ENCODE assay signal across 28 mouse cellular contexts in genomic region chr13:58996447-58996846, GRCm38 (mm10).
A peak's percentile ranks its signal among the peaks of the same experiment; 100 is the strongest.
DNase-seq lines count a peak whose midpoint lies in the region; ATAC-seq lines count a peak whose summit lies in the region.
"Had no signal": no experiment of that assay in that cellular context is flagged by ENCODE, and none has a peak within 500 bp of the region (broad histone marks: within the 10 kb centered on the region; RNA-seq: fewer than 3 reads in every experiment).

No protein-coding gene starts in this region.

- no peak overlapping the region for H3K4me2 ChIP-seq in liver, embryonic 15.5 days
- no peak overlapping the region for H3K4me2 ChIP-seq in liver, embryonic 11.5 days
- H3K4me2 ChIP-seq in midbrain, embryonic 13.5 days (replicated peaks), result no peak overlapping the region
- H3K4me2 ChIP-seq in midbrain, embryonic 14.5 days (ENCODE audit: low read length), result no peak overlapping the region
- H3K4me2 ChIP-seq: forebrain, embryonic 15.5 days; heart, embryonic 13.5 days; kidney, embryonic 15.5 days; limb, embryonic 13.5 days; neural tube, embryonic 15.5 days; stomach, embryonic 15.5 days had no signal

- WGBS in liver, embryonic 15.5 days (ENCODE audit: insufficient replicate concordance), result 34% methylated on average over 5 of the region's 5 CpGs
- 60% methylated on average over 5 of the region's 5 CpGs for WGBS in liver, embryonic 11.5 days
- 71% methylated on average over 5 of the region's 5 CpGs for WGBS in midbrain, embryonic 13.5 days
- 78% methylated on average over 5 of the region's 5 CpGs for WGBS in midbrain, embryonic 14.5 days
- WGBS in limb, embryonic 10.5 days, result 70% methylated on average over 5 of the region's 5 CpGs

- H3K4me1 ChIP-seq in liver, embryonic 15.5 days (replicated peaks), result peaks cover 9% of the 10 kb centered on the region
- H3K4me1 ChIP-seq in liver, embryonic 11.5 days (replicated peaks; ENCODE audit: control insufficient read depth, insufficient read depth, low read length), result no peaks in the 10 kb centered on the region
- peaks cover 16% of the 10 kb centered on the region for H3K4me1 ChIP-seq in midbrain, embryonic 13.5 days (replicated peaks)
- H3K4me1 ChIP-seq in midbrain, embryonic 14.5 days (ENCODE audit: control insufficient read depth, insufficient read depth, low read length), result no peaks in the 10 kb centered on the region
- H3K4me1 ChIP-seq in limb, embryonic 10.5 days, result peaks cover 28% of the 10 kb centered on the region
- H3K4me1 ChIP-seq: kidney, embryonic 15.5 days; stomach, embryonic 15.5 days had no signal

- no peaks in the 10 kb centered on the region for H3K36me3 ChIP-seq in liver, embryonic 15.5 days (replicated peaks)
- no peaks in the 10 kb centered on the region for H3K36me3 ChIP-seq in liver, embryonic 11.5 days (ENCODE audit: control insufficient read depth, insufficient read depth, low read length)
- H3K36me3 ChIP-seq in midbrain, embryonic 13.5 days, result no peaks in the 10 kb centered on the region
- H3K36me3 ChIP-seq in midbrain, embryonic 14.5 days (ENCODE audit: control insufficient read depth, insufficient read depth, low read length), result no peaks in the 10 kb centered on the region
- H3K36me3 ChIP-seq in limb, embryonic 10.5 days, result no peaks in the 10 kb centered on the region
- H3K36me3 ChIP-seq: forebrain, embryonic 15.5 days; heart, embryonic 13.5 days; hindbrain, embryonic 10.5 days; kidney, embryonic 15.5 days; limb, embryonic 13.5 days; neural tube, embryonic 15.5 days; stomach, embryonic 15.5 days had no signal

- DNase-seq in liver, embryonic 11.5 days (ENCODE audit: low spot score), result no peak
- no peak for DNase-seq in midbrain, embryonic 14.5 days
- no peak for DNase-seq in limb, embryonic 10.5 days (ENCODE audit: low spot score)
- no peak for DNase-seq in cerebellum, postnatal 25 days
- no peak for DNase-seq in cerebellum, adult 9-10 months
- DNase-seq: adrenal gland, postnatal 14 days; cerebellum, adult 2 months; cerebellum, postnatal 36 days; gastrocnemius, postnatal 36 days; heart, adult 2 months; heart, postnatal 10 days; kidney, adult 18-20 months; kidney, postnatal 25 days; lung, adult 2 months; retina, postnatal 1 day; right cerebral cortex, postnatal 14 days had no signal

- H3K4me3 ChIP-seq in liver, embryonic 15.5 days (replicated peaks), result no peak overlapping the region
- H3K4me3 ChIP-seq in liver, embryonic 11.5 days (ENCODE audit: low read depth, low read length), result no peak overlapping the region
- no peak overlapping the region for H3K4me3 ChIP-seq in midbrain, embryonic 13.5 days (replicated peaks)
- H3K4me3 ChIP-seq in midbrain, embryonic 14.5 days (replicated peaks; ENCODE audit: low read depth, low read length), result no peak overlapping the region
- H3K4me3 ChIP-seq in limb, embryonic 10.5 days, result no peak overlapping the region
- H3K4me3 ChIP-seq: forebrain, embryonic 15.5 days; heart, adult 2 months; heart, embryonic 13.5 days; hindbrain, embryonic 10.5 days; kidney, embryonic 15.5 days; left cerebral cortex, adult 2 months; limb, embryonic 13.5 days; neural tube, embryonic 15.5 days; stomach, embryonic 15.5 days had no signal

- H3K27ac ChIP-seq in liver, embryonic 15.5 days (replicated peaks), result no peak overlapping the region
- no peak overlapping the region for H3K27ac ChIP-seq in liver, embryonic 11.5 days (ENCODE audit: low read depth, low read length)
- no peak overlapping the region for H3K27ac ChIP-seq in midbrain, embryonic 13.5 days
- H3K27ac ChIP-seq in midbrain, embryonic 14.5 days (replicated peaks; ENCODE audit: low read depth, low read length), result no peak overlapping the region
- H3K27ac ChIP-seq in limb, embryonic 10.5 days, result peak overlapping the region; percentile 34; the same call in 1 of the 2 replicates
- H3K27ac ChIP-seq: forebrain, embryonic 15.5 days; heart, adult 2 months; heart, embryonic 13.5 days; hindbrain, embryonic 10.5 days; kidney, embryonic 15.5 days; left cerebral cortex, adult 2 months; limb, embryonic 13.5 days; neural tube, embryonic 15.5 days; stomach, embryonic 15.5 days had no signal

- ATAC-seq in liver, embryonic 15.5 days (ENCODE audit: insufficient read depth), result peak; percentile 37; the same call in 1 of the 2 replicates
- no peak for ATAC-seq in liver, embryonic 11.5 days (replicated peaks; ENCODE audit: low FRiP score)
- no peak for ATAC-seq in midbrain, embryonic 13.5 days
- ATAC-seq in midbrain, embryonic 14.5 days (ENCODE audit: low FRiP score, low TSS enrichment), result no peak
- ATAC-seq: CD4-positive, CD25-positive, alpha-beta regulatory T cell, adult 4 months; forebrain, embryonic 15.5 days; hindbrain, embryonic 16.5 days had no signal

- no peaks in the 10 kb centered on the region for H3K27me3 ChIP-seq in liver, embryonic 15.5 days
- no peaks in the 10 kb centered on the region for H3K27me3 ChIP-seq in liver, embryonic 11.5 days (replicated peaks; ENCODE audit: control insufficient read depth, insufficient read depth, low read length)
- no peaks in the 10 kb centered on the region for H3K27me3 ChIP-seq in midbrain, embryonic 13.5 days
- H3K27me3 ChIP-seq in midbrain, embryonic 14.5 days (ENCODE audit: control insufficient read depth, insufficient read depth, low read length), result no peaks in the 10 kb centered on the region
- no peaks in the 10 kb centered on the region for H3K27me3 ChIP-seq in limb, embryonic 10.5 days (ENCODE audit: low read depth, poor library complexity, severe bottlenecking)
- H3K27me3 ChIP-seq: forebrain, embryonic 15.5 days; heart, embryonic 13.5 days; kidney, embryonic 15.5 days; limb, embryonic 13.5 days; neural tube, embryonic 15.5 days; stomach, embryonic 15.5 days had no signal

- no peaks in the 10 kb centered on the region for H3K9me3 ChIP-seq in liver, embryonic 15.5 days (replicated peaks)
- no peaks in the 10 kb centered on the region for H3K9me3 ChIP-seq in liver, embryonic 11.5 days (ENCODE audit: control insufficient read depth, low read length)
- no peaks in the 10 kb centered on the region for H3K9me3 ChIP-seq in midbrain, embryonic 13.5 days
- no peaks in the 10 kb centered on the region for H3K9me3 ChIP-seq in midbrain, embryonic 14.5 days (ENCODE audit: control insufficient read depth, low read length)
- no peaks in the 10 kb centered on the region for H3K9me3 ChIP-seq in limb, embryonic 10.5 days (replicated peaks)
- H3K9me3 ChIP-seq: forebrain, embryonic 15.5 days; heart, embryonic 13.5 days; hindbrain, embryonic 10.5 days; kidney, embryonic 15.5 days; limb, embryonic 13.5 days; neural tube, embryonic 15.5 days; stomach, embryonic 15.5 days had no signal

- H3K9ac ChIP-seq in liver, embryonic 15.5 days, result no peak overlapping the region
- H3K9ac ChIP-seq in liver, embryonic 11.5 days (ENCODE audit: low read depth, low read length), result no peak overlapping the region
- H3K9ac ChIP-seq in midbrain, embryonic 13.5 days (replicated peaks), result peak overlapping the region; percentile 28; the same call in 1 of the 2 replicates
- H3K9ac ChIP-seq in midbrain, embryonic 14.5 days (replicated peaks; ENCODE audit: low read length), result no peak overlapping the region
- H3K9ac ChIP-seq: forebrain, embryonic 15.5 days; heart, embryonic 13.5 days; kidney, embryonic 15.5 days; limb, embryonic 13.5 days; neural tube, embryonic 15.5 days; stomach, embryonic 15.5 days had no signal
